Mouse (Mus musculus): ENCODE results near the gene Tmem200a. TPM values are rescaled to one million over a fixed set of nuclear protein-coding genes. Genes with fewer than 3 reads are reported as not detected.

Gene Tmem200a
- polyA plus RNA-seq, 1 experiment, result not detected

GRCm38 (mm10) chr10:26014298-26014697 lies 64.6 kb downstream of the Tmem200a start:
- TF ChIP-seq GATA1 (IDR thresholded peaks at IDR 0.05; ENCODE audit: low read length), result no peak

DNA sequence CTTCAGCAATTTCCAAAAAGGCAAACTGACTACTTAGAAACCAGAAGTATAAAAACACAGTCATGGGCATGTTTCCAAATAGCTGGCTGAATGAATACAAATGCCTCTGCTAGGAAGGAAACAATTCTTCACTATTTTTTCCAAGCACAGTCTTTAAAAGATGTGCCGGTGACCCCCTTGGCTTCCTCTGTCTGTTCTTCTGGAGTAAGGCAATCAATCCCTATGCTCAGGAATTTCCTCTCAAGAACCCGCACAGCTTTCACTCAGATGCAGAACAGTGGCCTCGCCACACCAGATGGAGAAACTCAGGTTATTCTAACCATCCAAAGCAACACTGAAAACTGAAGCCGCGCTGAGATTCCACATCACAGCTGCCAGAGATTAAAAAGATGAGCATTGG lies 69.9 kb downstream of the Tmem200a start:
- no peak for TF ChIP-seq GATA1 (IDR thresholded peaks at IDR 0.05; ENCODE audit: low read length)

GRCm38 (mm10) chr10:26005471-26005870 lies 73.4 kb downstream of the Tmem200a start:
- TF ChIP-seq GATA1 (IDR thresholded peaks at IDR 0.05; ENCODE audit: low read length), result no peak

GRCm38 (mm10) chr10:26000893-26001292 lies 78.0 kb downstream of the Tmem200a start:
- no peak for TF ChIP-seq GATA1 (IDR thresholded peaks at IDR 0.05; ENCODE audit: low read length)

- no peak for TF ChIP-seq GATA1 (IDR thresholded peaks at IDR 0.05; ENCODE audit: low read length)
Observed at GRCm38 (mm10) chr10:25999291-25999930, 79.4 kb downstream of the Tmem200a start.

- TF ChIP-seq GATA1 (IDR thresholded peaks at IDR 0.05; ENCODE audit: low read length), result no peak
Observed at GRCm38 (mm10) chr10:25984056-25984455, 94.8 kb downstream of the Tmem200a start.

- TF ChIP-seq GATA1 (IDR thresholded peaks at IDR 0.05; ENCODE audit: low read length), result no peak
Observed at GRCm38 (mm10) chr10:25982617-25983016, 96.2 kb downstream of the Tmem200a start.

DNA sequence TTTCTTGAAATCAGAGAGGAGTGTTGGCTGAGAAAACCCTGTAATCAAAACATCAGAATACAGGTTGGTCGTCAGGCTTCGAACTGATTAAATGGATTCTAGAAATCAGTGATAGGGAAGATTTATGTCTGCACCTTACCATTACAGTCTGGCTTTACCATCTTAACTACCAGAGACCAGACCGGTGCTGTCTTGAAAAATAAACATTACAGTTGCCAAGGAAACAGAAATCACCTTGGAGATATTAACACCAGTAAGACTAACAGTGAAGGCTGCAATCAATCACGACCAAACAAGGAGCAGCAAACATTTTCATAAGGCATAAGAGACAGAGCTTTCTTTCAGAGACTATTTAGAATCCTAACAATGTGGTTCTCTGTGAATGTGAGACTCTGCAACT lies 116.0 kb downstream of the Tmem200a start:
- no peak for TF ChIP-seq GATA1 (IDR thresholded peaks at IDR 0.05; ENCODE audit: low read length)

DNA sequence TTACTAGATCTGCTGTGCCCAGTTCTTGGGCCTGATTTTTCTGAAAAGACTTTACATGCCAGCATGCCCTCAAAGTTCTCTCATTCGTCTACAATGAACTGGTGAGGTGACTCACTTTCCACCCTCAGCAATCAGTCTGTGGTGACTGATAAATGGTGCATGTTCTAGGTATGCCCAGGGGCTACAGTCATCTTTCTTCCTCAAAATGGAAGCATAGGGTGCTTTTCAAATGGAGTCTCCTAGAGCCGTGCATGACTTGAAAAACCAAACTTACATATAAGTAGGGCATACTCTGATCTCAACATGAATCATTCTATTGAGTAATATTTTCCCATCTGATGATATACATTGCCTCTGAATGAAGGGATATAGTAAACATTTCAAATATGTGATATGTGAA lies 117.8 kb downstream of the Tmem200a start:
- no peak for TF ChIP-seq GATA1 (IDR thresholded peaks at IDR 0.05; ENCODE audit: low read length)

DNA sequence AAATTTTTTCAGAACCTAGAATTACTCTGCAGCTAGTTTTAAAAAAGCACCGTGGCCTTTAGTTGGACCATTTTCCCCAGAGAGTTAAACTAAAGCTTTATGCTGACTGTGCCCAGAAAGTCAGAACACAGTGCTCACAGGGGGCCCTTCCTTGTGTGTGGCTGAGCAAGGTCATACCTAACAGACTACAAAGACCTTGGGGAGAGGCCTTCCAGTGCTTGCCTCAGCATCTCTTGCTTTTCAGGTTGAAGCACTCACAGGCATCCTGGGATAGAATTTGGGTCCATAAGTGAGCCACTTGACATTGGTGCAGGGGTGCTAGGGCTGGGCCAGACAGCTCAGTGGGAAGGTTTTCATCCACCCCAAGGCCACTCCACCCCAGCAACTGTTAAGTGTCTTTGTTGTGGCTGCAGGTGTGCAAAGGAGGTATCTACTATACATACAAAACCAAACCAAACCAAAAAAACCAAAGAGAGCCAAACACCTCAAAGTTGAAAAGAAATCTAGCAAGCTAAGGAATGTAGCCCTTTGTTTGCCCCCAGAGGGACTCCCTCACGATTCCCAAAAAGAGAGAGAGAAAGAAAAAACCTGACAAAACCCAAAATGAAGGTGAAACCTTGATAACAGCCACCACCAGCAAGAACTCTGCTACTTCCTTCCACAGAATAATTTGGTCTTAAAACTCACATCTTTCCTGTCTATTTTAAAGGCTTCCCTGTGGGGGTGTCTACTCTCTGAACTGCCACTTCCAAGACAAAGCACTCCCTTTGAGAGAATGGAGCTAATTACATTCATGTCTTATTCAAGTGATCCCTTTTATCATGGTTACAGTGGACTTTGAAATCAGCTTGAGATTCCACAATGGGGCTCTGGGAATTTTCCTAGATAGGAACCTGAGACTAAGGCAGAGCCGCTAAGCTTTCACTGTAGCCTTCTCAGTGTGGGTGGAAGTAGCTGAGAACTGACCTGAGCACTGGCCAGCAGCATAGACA lies 119.8 kb downstream of the Tmem200a start:
- TF ChIP-seq GATA1 (IDR thresholded peaks at IDR 0.05; ENCODE audit: low read length), result no peak

DNA sequence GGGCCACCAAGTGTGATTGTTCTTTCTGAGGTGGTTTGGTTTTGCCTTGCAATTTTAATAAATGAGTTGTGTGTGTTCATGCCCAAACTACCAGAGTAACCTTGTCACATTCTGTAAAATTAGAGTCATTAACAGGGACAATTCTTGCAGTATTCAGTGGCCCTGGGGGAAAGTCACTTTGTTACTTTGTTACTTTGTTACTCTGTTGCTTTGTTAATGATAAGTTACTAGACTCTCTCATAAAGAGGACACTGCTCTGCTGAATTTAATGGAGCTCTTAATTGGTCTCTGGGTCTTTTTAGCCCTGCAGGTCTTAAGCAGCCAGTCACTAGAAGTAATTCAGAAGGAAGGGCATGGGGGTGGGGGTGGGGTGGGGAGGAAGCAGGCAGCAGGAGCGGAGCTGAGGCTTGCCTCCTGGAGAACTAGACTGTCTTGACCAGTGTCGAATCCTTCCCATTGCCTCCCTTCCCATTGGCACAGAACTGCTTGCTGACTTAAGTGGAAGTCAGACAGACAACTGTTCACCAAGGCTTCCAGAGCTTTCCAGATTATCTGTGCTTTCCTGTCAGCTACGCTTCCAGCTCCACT lies 124.1 kb downstream of the Tmem200a start:
- TF ChIP-seq GATA1 (IDR thresholded peaks at IDR 0.05; ENCODE audit: low read length), result no peak

DNA sequence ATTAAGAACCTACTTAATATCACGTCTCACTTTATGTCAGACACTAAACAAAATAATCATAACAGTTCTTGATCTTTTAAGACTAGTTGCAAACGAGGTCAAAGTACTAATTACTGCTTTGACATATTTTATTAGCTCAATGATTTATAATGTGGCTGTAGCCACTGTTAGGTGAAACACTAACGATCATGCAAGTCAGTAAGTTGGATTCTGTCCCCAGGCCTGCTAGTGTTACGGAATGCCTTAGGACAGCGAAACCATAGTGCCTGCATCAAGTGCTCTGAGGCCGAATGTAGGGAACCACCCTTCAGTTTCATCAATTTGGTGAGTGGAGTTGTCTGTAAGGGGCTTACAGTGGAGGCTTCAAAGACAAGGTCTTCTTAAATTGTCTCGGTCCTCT lies 126.0 kb downstream of the Tmem200a start:
- no peak for TF ChIP-seq GATA1 (IDR thresholded peaks at IDR 0.05; ENCODE audit: low read length)

DNA sequence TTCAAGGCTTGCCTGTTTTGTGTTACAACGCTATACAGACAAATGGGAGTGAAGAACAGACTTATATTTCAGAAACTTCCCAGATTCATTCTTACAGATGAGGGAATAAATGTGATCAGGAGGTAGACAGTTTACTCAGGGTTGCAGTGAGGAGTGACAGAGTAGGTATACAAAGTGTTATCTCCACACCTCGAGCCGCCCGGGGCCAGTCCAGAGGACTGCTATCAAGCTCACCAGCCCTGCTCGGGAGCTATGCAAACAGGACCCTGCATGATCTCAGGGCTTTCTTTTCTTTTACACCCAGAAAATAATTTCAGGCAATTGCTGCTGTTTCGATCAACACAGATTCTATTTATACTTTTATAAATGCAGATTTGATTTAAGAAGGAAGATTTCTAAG lies 126.7 kb downstream of the Tmem200a start:
- no peak for TF ChIP-seq GATA1 (IDR thresholded peaks at IDR 0.05; ENCODE audit: low read length)

DNA sequence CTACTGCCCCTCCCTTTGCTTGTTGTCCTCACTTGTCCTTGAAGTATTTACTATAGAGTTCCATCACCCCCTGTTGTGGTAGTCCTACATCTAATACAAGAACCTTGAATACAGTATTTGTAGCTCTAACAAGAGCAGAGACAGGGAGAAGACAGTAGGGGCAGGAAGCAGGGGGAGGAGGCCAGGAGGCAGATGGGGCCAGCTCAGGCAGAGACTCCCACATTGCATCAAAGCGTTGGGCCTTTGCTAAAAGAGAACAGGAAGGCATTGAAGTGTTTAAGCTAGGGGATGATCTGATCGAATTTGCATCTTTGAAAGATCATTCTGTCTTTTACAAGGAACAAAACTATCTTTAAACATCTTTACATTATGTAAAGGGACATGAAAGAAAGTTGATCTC lies 133.0 kb downstream of the Tmem200a start:
- TF ChIP-seq GATA1 (IDR thresholded peaks at IDR 0.05; ENCODE audit: low read length), result no peak

DNA sequence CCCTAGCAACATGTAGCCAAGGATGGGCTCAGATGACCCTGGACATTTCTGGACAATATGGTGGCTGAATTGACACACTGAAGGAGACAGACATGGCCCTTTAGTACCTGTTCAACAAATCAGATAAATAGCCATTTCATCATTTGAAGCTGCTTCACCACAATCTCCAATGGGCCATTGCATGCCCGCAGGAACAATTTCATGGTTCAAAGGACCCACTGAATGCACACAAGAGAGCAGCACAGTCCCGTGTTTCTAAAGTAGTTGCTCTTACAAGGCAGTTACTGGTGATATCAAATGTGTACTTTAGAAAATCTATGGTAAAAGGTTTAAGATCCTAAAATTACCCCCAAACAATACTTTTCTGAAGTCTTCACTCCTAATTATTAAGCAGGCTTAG lies 134.2 kb downstream of the Tmem200a start:
- no peak for TF ChIP-seq GATA1 (IDR thresholded peaks at IDR 0.05; ENCODE audit: low read length)

DNA sequence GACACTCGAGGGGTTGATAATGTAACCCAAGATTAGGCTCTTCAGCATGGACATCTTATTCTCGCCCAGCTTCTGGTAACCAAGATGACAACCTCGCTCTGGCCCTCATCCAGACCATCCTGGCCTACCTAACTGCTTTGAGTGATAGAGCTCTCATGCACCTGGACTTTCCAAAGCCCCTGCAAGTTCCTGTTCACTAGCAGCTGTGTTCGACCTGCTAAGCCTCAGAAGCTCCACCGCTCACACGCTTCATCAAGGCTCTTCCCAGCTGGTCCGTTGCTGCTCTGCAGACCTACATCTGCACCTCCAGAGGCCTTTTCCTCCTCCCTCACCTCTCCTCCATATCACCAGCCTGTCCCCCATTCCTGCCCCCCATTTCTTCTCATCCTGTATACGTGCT lies 147.1 kb downstream of the Tmem200a start:
- no peak for TF ChIP-seq GATA1 (IDR thresholded peaks at IDR 0.05; ENCODE audit: low read length)
